Mouse (Mus musculus): ENCODE results near the gene Naa38.

Naa38 gene

DNA sequence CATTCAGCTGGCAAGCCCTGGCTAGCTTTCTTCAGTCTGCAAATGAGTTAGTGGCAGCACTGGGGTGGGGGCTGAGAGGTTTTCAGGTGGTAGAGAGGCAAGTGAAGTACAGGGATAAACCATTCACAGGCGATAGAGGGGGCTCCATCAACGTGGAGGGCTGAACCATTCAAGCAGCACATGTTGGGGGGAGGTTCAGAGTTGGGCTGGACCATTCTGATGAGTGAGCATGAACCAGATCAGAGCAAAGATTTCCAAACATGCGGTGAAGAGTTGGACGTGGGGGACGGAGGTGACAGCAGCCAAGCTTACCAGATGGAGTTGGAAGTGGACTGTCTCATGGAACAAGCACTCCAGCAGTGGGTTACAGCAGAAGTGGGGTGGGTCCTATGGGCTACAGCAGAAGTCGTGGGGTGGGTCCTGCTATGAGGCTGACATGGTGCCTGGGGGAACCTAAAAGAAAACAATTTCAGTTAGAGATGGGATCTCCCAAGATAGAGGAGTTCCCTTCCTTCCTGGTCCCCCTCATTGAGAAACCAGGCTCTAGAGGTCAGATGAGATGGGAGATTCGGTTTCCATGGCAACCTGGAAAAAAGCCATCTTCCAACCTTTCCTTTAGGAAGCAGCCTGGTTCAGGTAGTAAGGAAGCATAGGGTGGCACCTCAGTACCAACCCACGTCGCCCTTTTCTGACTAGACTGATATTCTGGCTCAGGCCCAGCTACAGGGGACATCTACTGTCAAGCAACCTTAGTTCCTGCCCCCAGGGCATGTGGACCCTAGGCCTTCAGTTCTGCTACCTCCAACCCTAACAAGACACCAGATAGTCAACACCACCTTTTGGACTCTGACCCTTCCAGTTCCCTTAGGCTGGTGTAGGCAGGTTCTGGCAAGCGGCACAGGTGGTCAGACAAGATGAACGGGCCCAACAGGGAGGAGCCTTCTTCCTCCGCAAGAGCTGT, 18.2 kb downstream of the Naa38 start, which contains the start of gene Kdm6b:
TSS of gene Kdm6b (minus strand) at position 455 of the 961 bp plus-strand sequence.
- DNase-seq (ENCODE audit: low read depth in 1 of 2, low spot score in 2 of 2) = no peak

DNA sequence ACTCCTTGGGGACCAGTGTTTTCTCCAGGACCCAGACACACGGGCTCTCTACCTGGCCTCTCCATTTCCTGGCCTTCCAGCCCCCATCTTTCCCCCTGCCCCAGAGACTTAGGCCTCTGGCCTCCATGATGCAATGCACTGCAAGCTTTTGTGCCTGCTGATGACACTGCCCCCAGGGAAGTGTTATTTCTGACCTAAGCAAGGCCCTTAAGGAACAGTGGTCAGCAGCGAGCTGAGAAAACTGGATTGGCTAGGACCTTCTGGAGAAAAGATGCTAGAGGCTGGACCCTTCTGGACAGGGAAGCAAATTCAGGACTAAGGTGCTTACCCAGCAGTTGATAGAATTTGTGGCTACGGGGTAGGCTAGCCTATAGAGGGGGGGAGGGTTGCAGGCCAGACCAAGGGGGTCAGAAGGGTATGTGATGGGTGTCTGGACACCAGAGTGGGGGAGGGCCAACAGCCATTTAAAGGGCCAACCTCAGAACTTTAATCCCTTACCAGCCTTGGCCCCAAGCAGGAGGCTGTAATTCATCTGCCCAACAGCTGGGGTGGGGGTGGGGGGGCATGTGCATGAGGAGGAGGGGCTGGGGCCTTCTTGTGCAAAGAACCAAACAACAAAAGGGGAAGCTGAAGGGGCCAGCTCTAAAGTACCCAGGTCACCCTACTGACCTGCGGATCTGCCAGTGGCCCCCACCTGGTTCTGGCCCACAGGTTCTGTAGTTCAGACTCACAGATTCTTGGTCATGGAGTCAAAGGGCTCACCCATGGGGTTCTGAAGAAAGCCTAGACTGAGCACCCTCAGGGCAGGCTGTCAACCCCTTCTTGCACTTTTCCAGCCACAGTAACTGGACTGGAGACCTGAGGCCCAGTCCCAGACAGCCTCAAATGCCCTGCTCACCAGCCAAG, 19.4 kb downstream of the Naa38 start:
- no peak for DNase-seq (ENCODE audit: low read depth in 1 of 2, low spot score in 2 of 2)

DNA sequence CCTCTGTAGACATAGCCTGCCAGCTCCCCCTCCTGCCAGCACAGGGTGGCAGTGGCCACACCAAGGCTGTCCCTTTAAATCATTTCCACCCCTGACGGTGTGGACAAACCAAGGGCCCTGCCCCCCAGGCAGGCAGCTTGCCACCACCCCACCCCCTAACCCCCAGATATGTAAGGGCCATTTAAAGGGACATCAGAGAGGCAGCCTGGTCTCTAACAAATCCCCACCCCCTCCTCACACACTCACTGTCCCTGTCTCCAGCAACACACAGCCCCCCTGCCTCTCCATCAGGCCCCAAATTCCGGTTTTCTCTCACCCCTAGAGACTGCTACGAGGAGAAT, 20.0 kb downstream of the Naa38 start:
- DNase-seq (ENCODE audit: low read depth in 1 of 2, low spot score in 2 of 2) = no peak

DNA sequence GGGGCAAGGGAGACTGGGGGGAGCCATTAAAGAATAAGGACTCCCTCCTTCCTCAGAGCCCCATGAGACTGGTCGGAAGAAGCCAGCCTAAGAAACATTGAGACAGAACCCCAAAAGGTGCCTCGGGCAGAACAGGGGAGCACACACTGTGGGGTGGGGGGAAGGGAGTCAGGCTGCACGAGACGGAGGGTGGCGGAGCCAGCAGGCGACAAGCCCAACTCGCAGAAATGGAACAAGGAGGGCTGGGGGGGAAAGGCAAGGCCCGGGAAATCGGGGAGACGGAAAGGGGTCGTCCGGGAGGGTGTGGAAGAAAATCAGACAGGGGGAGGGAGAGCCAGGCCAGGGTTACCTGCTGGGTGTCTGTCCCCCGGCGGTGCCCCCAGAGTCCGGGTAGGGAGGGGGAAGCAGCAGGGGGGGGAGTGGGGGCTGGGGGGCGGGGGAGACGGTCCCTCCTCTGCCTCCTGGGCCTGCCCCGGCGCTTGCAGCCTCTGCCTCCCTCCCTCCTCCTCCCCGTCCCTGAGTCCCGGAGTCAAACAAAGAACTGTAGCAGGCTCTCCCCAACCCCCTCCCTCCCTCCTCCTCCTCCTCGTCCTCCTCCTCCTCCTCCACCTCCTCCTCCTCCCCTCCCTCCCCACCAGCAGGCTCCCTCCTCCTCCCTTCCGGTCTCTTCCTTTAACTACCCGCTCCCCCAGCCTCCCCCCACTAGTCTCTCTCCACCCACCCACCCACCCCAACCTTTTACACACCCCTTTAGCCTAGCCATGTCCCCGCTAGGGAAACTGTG, 20.6 kb downstream of the Naa38 start:
- no peak for DNase-seq (ENCODE audit: low read depth in 1 of 2, low spot score in 2 of 2)

DNA sequence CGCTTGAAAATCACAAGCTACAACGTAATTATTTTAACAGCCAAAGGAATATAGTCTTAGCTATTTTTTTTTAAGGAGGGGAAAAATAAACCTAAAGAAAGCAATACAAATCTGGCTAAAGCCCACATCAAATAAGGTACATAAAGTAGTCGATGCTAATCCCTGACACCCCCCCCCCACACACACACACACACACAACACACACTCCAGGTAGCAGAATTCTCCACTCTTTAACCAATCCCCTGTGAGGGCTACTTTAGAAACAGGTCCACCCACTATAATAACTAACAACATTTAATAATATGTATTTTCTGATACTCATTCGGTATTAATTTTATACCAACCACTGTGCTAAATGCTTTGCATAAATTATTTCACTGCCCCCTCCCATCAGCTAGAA, 21.2 kb downstream of the Naa38 start:
- DNase-seq (ENCODE audit: low read depth in 1 of 2, low spot score in 2 of 2) = no peak

DNA sequence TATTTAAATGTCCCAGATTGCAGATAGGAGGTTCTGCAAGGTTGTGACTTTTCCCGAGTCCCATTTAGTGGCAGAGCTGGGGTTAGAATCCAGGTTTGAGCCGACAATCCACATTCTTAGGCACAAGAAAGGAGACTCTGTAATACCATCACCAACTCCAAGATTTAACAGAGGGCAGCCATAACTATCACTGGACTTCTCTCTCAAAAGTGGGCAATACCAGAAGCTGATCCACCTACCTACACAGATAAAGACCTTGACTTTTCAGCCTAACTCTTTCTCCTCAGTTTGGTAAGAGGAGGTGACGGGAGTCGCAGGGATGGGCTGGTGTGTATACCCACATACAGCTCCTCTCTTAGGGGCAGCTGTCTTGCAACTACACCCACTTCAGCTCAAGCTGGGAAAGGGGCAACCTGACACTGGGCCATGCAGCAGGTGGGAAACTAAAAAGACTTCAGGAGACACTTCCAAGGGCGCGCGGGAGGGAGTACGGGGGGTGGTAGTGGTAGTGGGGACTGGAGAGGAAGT, 21.7 kb downstream of the Naa38 start:
- DNase-seq (ENCODE audit: low read depth in 1 of 2, low spot score in 2 of 2) = no peak

DNA sequence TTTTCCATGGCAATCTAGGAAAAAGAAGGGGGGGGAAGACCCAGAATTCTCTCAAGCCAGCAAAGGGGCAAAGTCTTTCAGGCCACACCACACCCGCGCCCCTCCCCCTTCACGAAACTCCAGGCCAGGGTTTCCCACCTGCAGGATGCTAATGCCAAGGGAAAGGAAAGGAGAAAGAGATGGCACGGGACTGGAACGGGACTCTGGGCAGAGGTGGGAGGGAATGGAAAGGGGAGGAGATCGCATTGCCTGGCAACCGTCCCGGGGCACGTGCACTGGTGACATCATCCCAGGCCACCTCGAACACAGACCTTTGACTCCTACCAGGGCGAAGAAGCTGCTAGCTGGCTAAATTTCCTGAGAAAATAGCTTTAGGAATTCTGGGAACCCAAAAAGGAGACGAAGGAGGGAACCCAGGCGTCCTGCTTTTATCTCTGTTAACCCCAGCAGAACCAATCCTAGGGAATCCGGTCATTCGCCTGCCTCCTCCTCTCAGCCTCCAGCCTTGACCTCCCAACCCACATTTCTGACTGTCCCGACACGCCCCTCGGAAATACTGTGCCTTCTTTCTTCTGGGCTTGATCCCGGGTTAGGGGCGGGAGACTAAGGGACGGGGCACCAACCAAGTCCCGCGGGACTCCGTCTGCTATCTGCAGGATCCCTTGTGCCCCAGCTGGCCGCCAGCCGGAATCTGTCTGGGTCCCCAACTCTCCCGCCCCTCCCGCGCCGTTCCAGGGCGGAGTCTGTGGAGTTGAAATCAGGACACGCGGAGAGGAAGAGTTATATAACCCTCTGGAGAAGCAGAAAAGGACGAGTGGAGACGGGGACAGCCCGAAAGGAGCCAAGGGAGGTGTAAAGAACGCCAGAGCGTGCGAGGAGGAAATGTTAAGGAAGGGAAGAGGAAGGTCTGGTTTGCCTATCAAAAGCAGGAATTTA, 22.4 kb downstream of the Naa38 start:
- peak; percentile 66 to 78 for DNase-seq (ENCODE audit: low read depth in 1 of 2, low spot score in 2 of 2)

DNA sequence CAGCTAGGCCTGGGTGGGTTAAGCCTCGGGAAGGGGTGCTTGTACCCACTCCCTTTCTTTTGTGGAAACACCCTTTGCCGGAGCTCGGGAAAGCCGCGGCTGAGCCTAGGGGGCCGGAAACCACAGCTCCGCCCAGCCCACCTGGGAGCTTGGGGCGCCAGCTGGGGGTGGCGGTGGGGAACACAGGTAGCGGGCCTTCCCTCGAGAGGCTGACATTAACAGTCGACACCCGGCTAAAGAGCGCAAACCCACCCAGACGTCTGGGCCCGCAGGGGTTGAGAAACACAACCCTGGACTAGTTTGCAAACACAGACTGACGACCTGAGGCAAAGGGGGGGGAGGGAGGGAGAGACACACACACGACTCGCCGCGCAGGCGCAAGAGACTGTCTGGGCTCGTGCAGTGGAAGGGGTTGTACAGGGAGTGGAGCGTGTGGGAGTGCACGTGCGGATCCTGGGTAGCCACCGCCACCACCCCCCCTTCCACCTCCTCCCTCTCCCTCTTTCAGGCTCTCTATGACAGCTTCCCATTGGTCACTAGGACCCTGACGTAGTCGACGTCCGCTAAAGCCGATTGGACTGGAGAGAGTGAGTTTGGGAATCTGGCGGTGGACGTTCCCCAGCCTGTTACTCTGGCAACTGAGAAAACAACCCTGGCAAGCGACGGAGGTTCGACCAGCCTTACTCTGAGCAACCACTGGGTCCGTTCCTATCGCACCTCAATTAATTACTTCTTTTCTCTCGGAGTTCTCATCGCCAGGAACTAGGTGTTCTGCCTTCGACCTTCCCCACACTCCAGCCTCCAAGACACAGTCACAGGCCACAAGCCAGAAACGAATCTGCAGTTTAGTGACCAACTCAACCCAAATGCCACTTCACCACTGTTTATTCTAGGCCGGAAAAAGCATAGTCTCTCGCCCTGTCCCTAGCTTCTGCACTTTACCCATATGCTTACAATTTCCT, 23.5 kb downstream of the Naa38 start:
- peak; percentile 77 to 84 for DNase-seq (ENCODE audit: low read depth in 1 of 2, low spot score in 2 of 2)

DNA sequence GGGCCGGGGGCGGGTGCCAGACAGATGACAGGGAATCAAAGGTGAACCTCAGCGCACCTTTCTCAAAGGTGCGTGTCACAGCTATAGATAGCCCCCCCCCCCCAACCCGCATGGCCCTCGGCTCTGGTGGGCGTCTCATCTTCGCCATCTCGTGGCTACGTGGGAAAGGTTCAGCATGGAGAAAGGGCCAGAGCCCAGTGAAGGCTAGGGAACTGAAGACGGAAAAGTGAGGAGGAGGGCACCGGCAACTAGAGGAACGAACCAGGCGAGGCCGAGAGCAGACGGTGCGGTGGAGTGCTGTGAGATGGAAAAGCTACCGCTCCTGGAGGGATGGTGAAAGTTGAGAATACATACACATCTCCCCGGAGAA, 24.1 kb downstream of the Naa38 start:
- no peak for DNase-seq (ENCODE audit: low read depth in 1 of 2, low spot score in 2 of 2)

DNA sequence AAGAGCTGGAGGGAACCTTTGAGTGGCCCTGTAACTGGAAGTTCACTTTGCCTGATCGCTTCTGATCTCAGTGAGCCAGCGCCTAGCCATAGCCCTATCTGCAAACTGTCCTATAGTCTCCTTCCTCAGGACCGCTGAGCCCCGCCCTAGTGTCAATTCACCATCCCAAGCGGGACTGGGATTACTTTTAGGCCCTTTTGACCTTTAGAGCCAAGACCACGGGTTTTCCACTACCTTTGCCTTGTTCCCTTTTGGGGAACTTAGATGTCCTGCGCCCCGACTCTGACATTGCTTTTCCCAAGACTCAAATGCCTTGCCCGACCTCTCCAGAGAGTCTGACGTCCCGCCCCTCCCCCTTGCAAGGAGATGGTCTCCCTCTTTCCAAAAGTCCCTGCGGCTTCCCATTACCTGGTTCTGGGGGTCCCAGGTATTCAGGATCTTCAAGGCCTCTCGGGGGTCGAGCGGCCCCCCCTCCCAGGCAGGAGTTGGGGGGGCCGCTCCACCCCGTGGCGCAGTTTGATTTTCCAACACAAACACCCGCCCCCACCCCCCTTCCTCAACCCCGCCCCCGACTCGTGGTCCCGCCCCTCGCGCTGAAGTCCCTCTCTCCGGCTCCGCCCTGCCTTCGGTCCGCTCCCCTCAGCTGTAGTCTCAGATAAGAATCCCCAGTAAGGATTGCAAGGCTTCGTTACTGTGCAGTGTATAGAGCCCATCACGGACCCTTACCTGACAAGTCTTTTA, 24.7 kb downstream of the Naa38 start:
- peak in 1 of 2 experiments; percentile 44 for DNase-seq (ENCODE audit: low read depth in 1 of 2, low spot score in 2 of 2)

DNA sequence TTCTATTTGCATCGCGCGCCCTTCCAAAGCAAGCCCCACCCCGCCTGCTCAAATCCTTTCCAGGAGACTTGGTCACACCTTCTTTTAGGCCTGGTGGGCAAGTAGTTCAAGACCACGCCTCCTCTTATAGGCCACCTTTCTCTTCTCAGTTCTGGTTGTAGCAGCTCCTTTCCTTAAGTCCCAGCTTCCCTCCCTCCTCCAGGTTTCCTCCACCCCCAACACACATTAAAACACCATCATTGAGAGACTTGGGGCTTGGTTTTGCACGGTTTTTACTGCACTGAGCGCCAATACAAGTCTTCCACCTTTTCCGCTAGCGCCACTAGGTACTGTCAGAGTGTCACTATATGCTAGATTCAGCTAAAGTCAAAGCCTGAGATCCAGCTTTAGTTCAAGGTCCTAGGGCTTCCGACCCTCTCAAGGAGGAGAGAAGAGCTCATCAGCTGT, 25.3 kb downstream of the Naa38 start:
- no peak for DNase-seq (ENCODE audit: low read depth in 1 of 2, low spot score in 2 of 2)

DNA sequence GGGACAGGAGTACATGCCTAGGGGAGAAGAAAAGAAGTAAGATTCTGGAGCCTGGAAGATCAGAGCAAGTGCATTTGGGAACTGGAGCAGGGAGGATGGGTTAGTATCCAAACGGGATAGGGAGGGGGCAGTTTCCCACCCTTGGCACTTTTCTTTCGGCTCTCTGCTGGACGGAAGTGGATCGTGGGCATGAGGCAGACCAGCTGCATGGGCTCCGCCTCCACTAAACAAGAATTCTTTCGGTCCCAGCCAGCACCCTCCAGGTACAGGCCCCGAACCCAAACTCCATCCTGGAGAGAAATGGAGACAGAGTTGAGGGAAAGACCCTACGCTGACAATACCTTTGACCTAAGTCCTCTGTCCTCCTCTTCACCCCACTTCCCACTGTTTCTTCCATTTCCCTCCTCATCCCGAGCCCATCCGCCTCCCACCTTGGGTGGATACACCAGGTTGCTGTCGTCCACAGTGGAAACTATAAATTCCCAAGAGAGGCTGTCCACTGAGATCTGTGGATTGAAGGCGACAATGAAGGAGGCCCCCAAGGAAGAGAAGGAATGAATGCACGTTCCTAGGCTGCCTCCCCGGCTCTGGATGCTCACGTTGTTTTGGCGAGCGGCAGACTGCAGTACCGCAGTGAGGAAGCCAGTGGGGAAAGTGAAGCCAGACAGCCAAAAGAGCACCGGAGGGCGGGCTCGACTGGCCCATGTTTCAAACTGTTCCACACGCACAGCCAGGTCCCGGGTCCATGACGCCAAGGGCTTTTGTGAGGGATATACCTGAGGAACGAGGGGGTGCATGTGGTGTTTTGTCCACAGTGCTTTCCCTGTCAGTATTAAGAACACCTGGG, 26.1 kb downstream of the Naa38 start:
- DNase-seq (ENCODE audit: low read depth in 1 of 2, low spot score in 2 of 2) = no peak

DNA sequence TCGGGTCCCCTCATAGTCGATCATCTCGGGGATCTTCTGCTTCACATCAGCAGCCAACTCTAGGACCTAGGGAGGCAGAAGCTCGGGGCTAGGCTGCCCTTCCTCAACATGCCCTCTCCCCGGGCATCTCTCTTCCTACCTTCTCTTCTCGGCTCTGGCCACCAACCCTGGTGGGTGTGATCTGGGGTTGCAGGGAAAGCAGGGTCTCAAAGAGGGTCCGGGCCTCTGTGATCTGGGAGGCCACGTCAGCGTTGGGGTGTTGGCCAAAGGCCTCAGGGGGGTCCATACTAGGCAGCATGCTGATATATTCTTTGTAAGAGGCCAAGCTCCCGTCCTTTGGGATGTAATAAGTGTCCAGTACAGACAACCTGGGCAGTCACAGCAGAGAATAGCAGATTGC, 27.6 kb downstream of the Naa38 start:
- DNase-seq (ENCODE audit: low read depth in 1 of 2, low spot score in 2 of 2) = no peak

DNA sequence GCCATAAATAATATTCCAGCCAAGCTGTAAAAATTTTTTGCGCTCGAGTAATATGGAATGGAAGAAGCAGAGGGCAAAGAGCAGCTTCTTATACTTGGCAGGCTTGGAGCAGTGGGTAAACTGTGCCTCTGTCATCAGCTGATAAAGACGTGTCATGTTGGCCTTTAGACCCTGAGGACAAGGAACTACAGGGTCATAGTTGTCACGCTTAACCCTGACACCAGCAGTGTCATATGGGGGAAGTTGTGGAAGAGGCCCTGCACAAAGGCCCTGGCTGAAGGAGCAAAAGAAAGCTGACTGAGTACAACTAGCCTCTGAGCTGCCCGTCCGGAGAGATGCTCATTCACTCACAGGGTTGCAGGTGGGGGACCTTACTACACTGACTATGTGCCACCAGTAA, 28.6 kb downstream of the Naa38 start:
- DNase-seq (ENCODE audit: low read depth in 1 of 2, low spot score in 2 of 2) = no peak

DNA sequence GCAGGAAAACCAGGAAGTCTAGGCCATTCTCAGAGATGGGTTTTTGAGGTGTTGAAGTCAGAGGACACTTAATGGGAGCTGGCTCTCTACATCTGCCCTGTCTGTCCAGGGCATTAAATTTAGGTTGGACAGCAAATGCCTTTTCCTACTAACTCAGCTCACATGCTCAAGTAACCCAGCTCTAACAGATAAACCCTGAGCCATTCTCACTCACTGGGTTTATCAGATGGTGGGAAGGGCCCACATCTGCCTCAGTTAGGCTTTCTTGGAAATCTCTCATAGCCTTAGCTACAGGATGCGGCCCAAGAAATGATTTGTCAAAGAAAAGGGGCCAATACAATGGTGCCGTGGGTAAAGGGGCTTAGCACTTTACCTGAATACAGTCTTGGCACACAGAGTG, 31.0 kb downstream of the Naa38 start:
- no peak for DNase-seq (ENCODE audit: low read depth in 1 of 2, low spot score in 2 of 2)

DNA sequence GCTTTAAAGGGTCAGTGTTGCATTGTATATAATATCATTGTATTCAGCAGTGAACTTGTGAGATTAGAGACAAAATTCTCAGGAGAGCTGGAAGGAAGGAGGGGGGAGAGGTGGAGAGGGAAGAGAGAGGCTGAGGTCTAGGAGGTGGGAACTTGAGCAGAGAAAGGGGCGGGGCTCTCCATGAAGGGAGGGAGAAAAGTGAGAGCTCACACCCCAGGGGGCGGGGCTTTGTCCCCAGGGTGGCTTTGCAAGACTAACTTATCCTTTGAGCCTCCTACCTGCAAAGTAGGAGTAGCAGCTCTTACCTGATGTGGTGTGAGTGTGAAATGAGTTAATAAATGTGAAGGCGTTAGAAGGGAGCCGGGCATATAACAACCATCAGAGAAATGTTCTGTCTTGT, 33.5 kb downstream of the Naa38 start:
- no peak for DNase-seq (ENCODE audit: low read depth in 1 of 2, low spot score in 2 of 2)

DNA sequence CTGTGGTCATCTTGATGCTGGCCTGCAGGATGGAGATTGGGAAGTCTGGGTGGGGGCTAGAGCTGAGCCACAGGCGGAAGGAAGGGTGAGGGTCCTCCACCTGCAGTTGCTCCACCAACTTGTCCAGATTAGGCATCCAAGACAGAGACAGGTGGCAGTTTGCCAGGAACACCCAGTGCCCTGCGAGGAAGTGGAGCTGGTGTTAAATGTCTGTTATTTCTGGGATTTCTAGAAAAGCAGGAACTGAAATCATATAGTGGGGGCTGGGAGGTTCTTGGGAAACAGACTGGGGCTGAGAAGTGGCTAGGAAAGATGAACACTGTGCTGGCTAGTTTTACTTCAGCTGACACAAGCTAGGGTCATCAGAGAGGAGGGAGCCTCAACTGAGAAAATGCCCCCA, 34.0 kb downstream of the Naa38 start:
- no peak for DNase-seq (ENCODE audit: low read depth in 1 of 2, low spot score in 2 of 2)

Measured in monocyte, adult 2 months (primary cell).